Mouse (Mus musculus): Measurements from ENCODE around the gene Rad51d. TPM values are rescaled to one million over a fixed set of nuclear protein-coding genes. Genes with fewer than 3 reads are reported as not detected.
"Not testable (repeated sequence)": the region's sequence is repeated elsewhere in the genome, so short reads cannot be mapped to it uniquely, and the experiment has no call there.

Gene Rad51d
- polyA plus RNA-seq, 2 experiments: 3.5 to 6.8 TPM

- no peak for DNase-seq (ENCODE audit: low read depth in 3 of 3, low spot score in 3 of 3)
- WGBS (ENCODE audit: insufficient replicate concordance): 31% methylated on average over 3 of the region's 3 CpGs
- peaks cover 63% of the 10 kb centered on the region for H3K27me3 ChIP-seq (ENCODE audit: control insufficient read depth, insufficient read depth, low read length)
These were observed 39.2 kb upstream of the Rad51d start for GRCm38 (mm10) chr11:82929633-82929950.

GRCm38 (mm10) chr11:82928897-82929632, 38.7 kb upstream of the Rad51d start:
- 36% methylated on average over 20 of the region's 20 CpGs for WGBS (ENCODE audit: insufficient replicate concordance)
- peaks cover 59% of the 10 kb centered on the region for H3K27me3 ChIP-seq (ENCODE audit: control insufficient read depth, insufficient read depth, low read length)
- DNase-seq (ENCODE audit: low read depth in 3 of 3, low spot score in 3 of 3) (no peak), ATAC-seq (ENCODE audit: insufficient read depth) (no peak)
- no peaks in the 10 kb centered on the region for H3K9me3 ChIP-seq (ENCODE audit: control insufficient read depth, low read length)
- no peak overlapping the region for H3K4me3 ChIP-seq (ENCODE audit: insufficient read depth in 1 of 2, low read depth in 2 of 2, low read length in 2 of 2)
- H3K9ac ChIP-seq (replicated peaks): no peak overlapping the region
- H3K4me2 ChIP-seq (ENCODE audit: low read depth): no peak overlapping the region
- TF ChIP-seq EP300 (IDR thresholded peaks at IDR 0.05; ENCODE audit: low read depth) (no peak), CTCF (IDR thresholded peaks at IDR 0.05; ENCODE audit: low read depth) (no peak)
- H3K4me1 ChIP-seq (replicated peaks; ENCODE audit: control insufficient read depth in 2 of 2, insufficient read depth in 2 of 2, low read length in 1 of 2): no peaks in the 10 kb centered on the region
- no peaks in the 10 kb centered on the region for H3K36me3 ChIP-seq (replicated peaks; ENCODE audit: control insufficient read depth, insufficient read depth, low read depth)
- no peak overlapping the region for H3K27ac ChIP-seq

More at GRCm38 (mm10) chr11:82929633-82929950, 39.2 kb upstream of the Rad51d start:
- H3K9ac ChIP-seq (replicated peaks): no peak overlapping the region
- H3K4me3 ChIP-seq (ENCODE audit: insufficient read depth in 1 of 2, low read depth in 2 of 2, low read length in 2 of 2): no peak overlapping the region
- H3K36me3 ChIP-seq (replicated peaks; ENCODE audit: control insufficient read depth, insufficient read depth, low read depth): no peaks in the 10 kb centered on the region
- TF ChIP-seq EP300 (IDR thresholded peaks at IDR 0.05; ENCODE audit: low read depth) (no peak), CTCF (IDR thresholded peaks at IDR 0.05; ENCODE audit: low read depth) (no peak)
- no peaks in the 10 kb centered on the region for H3K9me3 ChIP-seq (ENCODE audit: control insufficient read depth, low read length)
- no peak for ATAC-seq (ENCODE audit: insufficient read depth)
- no peak overlapping the region for H3K27ac ChIP-seq
- H3K4me2 ChIP-seq (ENCODE audit: low read depth): no peak overlapping the region
- no peaks in the 10 kb centered on the region for H3K4me1 ChIP-seq (replicated peaks; ENCODE audit: control insufficient read depth in 2 of 2, insufficient read depth in 2 of 2, low read length in 1 of 2)

- H3K27me3 ChIP-seq (ENCODE audit: control insufficient read depth, insufficient read depth, low read length); H3K27ac ChIP-seq; H3K4me2 ChIP-seq (ENCODE audit: low read depth); DNase-seq (ENCODE audit: low read depth in 3 of 3, low spot score in 3 of 3); ATAC-seq (ENCODE audit: insufficient read depth); H3K9ac ChIP-seq (replicated peaks); H3K4me1 ChIP-seq (replicated peaks; ENCODE audit: control insufficient read depth in 2 of 2, insufficient read depth in 2 of 2, low read length in 1 of 2); H3K9me3 ChIP-seq (ENCODE audit: control insufficient read depth, low read length); H3K36me3 ChIP-seq (replicated peaks; ENCODE audit: control insufficient read depth, insufficient read depth, low read depth); H3K4me3 ChIP-seq (ENCODE audit: insufficient read depth in 1 of 2, low read depth in 2 of 2, low read length in 2 of 2): not testable (repeated sequence)
- 67% methylated on average over 6 of the region's 6 CpGs for WGBS (ENCODE audit: insufficient replicate concordance)
These were observed 33.5 kb upstream of the Rad51d start for GRCm38 (mm10) chr11:82923910-82924309.

GRCm38 (mm10) chr11:82921691-82922090, 31.3 kb upstream of the Rad51d start:
- Histone ChIP-seq H3K36me3 (replicated peaks; ENCODE audit: control insufficient read depth, insufficient read depth, low read depth) (no peaks in the 10 kb centered on the region), H3K27me3 (ENCODE audit: control insufficient read depth, insufficient read depth, low read length) (no peaks in the 10 kb centered on the region; the same call in 1 of the 2 replicates), H3K4me2 (ENCODE audit: low read depth) (no peak overlapping the region), H3K27ac (no peak overlapping the region), H3K4me1 (replicated peaks; ENCODE audit: control insufficient read depth in 2 of 2, insufficient read depth in 2 of 2, low read length in 1 of 2) (no peaks in the 10 kb centered on the region), H3K4me3 (ENCODE audit: insufficient read depth in 1 of 2, low read depth in 2 of 2, low read length in 2 of 2) (no peak overlapping the region), H3K9ac (replicated peaks) (no peak overlapping the region), H3K9me3 (ENCODE audit: control insufficient read depth, low read length) (no peaks in the 10 kb centered on the region)
- no peak for ATAC-seq (ENCODE audit: insufficient read depth)
- WGBS (ENCODE audit: insufficient replicate concordance): 53% methylated on average over 4 of the region's 4 CpGs
- no peak for DNase-seq (ENCODE audit: low read depth in 3 of 3, low spot score in 3 of 3)
- no peak for TF ChIP-seq EP300 (IDR thresholded peaks at IDR 0.05; ENCODE audit: low read depth)
- TF ChIP-seq CTCF (IDR thresholded peaks at IDR 0.05; ENCODE audit: low read depth): no peak

- Histone ChIP-seq H3K9me3 (ENCODE audit: control insufficient read depth, low read length) (no peaks in the 10 kb centered on the region), H3K36me3 (replicated peaks; ENCODE audit: control insufficient read depth, insufficient read depth, low read depth) (no peaks in the 10 kb centered on the region)
These were observed 30.4 kb upstream of the Rad51d start for GRCm38 (mm10) chr11:82920768-82921167.

More at GRCm38 (mm10) chr11:82920768-82921167, 30.4 kb upstream of the Rad51d start:
- no peak for ATAC-seq (ENCODE audit: insufficient read depth)
- no peak for DNase-seq (ENCODE audit: low read depth in 3 of 3, low spot score in 3 of 3)
- no peaks in the 10 kb centered on the region; the same call in 1 of the 2 replicates for H3K27me3 ChIP-seq (ENCODE audit: control insufficient read depth, insufficient read depth, low read length)
- 52% methylated on average over 10 of the region's 10 CpGs for WGBS (ENCODE audit: insufficient replicate concordance)
- TF ChIP-seq EP300 (IDR thresholded peaks at IDR 0.05; ENCODE audit: low read depth) (no peak), CTCF (IDR thresholded peaks at IDR 0.05; ENCODE audit: low read depth) (no peak)
- no peak overlapping the region for H3K9ac ChIP-seq (replicated peaks)
- H3K27ac ChIP-seq: no peak overlapping the region
- no peaks in the 10 kb centered on the region for H3K4me1 ChIP-seq (replicated peaks; ENCODE audit: control insufficient read depth in 2 of 2, insufficient read depth in 2 of 2, low read length in 1 of 2)
- H3K4me2 ChIP-seq (ENCODE audit: low read depth): no peak overlapping the region
- no peak overlapping the region for H3K4me3 ChIP-seq (ENCODE audit: insufficient read depth in 1 of 2, low read depth in 2 of 2, low read length in 2 of 2)

All from liver, embryonic 14.5 days (tissue).